Mouse (Mus musculus) cerebellum, postnatal 14 days (tissue): ENCODE data around the gene Ddx39b.

Experiments
- DNase-seq, 2 experiments: peaks; one replicate each; pipeline ENCODE4 v3.0.0; 2021; ENCODE audit warnings: mixed read lengths in 2 of 2

Ddx39b gene

DNA sequence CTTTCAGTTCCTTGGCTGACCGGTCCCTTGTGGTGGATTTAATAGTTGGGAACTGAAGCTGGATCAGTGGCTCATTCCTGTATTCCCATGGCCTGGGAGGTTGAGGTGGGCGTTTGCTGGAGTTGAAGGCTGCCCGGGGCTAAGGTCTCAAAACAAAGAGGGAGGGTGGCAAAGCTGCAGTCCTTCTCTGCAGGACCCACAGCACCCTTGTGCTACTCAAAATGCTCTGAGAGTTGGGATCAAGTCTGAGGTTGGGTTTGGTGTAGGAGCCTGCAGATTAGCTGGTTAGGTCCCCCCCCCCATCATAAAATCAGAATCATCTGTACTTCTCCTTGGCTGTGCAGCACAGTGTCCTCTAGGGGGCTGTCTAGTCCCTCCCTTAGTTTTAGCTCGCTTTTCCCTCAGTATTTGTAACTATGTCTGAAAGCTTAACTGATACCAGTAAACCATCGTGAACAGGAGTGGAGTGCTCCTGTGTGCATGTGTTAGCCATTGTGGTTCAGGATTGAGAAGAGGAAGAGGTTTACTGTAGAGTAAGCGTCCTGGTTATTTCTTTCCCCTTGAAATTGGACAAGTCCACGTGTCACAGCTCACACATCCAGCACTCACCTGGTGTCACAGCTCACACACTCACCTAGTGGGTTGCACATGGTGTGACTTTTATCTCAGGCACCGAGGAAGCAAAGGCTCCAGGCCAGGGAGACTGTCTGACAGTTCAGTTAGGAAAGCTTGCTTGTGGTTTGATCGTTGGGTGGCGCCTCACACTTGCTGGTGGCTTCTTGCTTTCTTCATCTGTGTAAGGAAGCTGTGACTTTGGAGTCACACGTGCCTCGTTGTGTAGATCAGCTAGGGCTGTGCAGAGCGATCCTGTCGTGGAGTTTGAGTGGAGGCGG lies 4.4 kb downstream of the Ddx39b start:
- peak in 1 of 2 experiments; percentile 36 for DNase-seq

DNA sequence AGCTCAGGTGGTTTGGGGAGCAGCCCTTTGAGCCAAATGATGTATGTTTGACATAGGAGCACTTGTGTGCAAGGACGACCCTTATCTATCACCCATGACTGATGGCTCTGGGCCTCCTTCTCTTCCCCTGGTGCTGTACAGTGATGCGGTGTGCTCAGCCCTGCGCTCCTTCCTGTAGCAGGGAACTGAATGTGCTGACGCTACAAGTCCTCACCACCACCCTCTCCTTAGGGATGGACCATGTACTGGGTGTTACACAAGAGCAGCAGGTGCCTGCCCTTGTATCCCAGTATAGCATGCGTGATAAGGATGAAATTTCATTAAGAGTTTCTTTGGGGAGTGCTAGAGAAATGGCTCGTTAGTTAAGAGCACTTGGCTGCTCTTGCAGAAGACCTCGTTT lies 5.6 kb downstream of the Ddx39b start:
- DNase-seq: no peak

DNA sequence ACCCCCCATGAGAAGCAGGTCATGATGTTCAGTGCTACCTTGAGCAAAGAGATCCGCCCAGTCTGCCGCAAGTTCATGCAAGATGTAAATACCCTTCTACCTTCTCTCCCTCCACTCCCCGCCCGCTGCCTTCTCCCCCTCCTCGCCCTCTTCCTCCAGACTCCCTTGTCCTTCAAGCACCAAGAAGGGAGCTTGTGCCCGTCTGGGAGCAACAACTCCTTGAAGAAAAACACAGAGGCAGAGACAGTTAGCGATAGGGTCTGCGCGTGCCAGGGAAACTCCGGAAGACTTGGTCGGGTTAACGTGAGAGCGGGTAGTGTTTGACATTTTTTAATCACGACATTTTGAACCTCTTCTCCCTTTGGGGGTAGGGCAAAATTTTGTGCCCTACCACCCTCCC lies 7.4 kb downstream of the Ddx39b start:
- DNase-seq: no peak

DNA sequence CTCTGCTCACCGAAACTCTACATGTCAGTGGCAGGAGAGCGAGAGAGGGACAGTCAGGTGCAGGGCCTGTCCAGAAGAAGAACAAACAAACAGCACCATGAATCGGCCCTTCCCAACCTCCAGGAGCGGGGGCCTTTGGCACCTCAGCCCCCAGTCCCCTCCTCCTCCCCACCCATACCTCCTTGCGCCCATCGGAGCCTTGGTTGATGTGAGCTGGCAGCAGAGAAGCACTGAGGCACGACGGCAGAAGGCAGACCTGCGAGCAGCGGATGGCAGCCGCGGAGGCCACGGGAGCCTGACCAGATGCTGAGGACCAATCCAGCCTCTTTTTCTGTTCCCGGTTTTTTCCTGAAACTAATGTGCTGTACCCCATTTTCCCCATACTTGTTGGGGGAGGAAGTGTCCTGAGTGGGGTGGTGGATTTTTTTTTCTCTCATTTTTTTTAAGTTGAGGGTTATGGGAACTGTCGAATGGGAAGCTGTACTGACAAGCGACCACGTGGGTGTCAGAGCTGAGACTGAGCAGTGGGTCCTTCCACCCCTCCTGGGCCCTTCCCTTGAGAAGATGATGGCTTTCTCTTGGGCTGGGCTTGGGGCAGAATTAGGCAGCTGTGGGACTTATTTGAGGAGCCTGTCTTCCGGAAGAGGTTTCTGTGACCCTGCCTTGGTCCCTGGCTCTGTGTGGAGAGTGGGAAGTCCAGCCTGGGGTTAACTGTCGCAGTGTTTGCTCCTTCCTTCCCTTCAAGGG lies 8.1 kb downstream of the Ddx39b start:
- peak in 1 of 2 experiments; percentile 26 for DNase-seq

DNA sequence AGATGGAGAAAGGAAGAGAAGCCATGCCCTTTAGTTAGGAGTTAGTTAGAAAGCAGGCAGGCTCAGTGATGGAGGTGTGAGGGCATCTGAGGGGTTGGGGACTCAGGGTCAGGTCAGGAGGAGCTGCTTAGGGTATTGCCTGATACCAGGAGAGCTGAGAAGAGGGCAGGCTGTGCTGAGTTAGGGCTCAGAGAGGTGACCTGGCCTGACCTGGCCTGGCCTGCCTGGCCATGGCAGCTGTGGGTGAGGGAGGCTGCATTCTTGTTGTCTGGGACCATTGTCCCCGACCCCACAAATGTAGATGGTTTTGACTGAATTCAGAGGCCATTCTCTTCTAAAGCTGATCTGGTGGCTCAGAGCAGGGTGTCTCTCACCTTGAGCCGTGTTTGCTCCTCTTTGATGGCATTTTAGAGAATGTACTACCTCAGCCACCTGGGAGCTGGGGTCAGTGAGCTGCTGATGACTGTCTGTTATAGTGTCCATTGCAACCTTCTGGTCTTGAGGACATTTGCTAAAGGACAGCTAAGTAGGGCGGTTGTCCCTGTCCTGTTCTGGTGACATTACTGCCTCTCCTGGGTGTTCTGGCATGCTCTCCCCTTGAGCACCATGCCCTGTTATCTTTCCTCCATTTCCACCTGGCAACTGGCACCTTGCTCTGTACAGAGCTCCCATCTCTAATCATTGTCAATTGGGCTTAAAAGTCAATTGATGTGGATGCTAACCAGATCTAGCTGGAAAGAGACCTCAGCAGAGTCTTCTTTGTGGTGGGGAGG lies 9.0 kb downstream of the Ddx39b start:
- no peak for DNase-seq

DNA sequence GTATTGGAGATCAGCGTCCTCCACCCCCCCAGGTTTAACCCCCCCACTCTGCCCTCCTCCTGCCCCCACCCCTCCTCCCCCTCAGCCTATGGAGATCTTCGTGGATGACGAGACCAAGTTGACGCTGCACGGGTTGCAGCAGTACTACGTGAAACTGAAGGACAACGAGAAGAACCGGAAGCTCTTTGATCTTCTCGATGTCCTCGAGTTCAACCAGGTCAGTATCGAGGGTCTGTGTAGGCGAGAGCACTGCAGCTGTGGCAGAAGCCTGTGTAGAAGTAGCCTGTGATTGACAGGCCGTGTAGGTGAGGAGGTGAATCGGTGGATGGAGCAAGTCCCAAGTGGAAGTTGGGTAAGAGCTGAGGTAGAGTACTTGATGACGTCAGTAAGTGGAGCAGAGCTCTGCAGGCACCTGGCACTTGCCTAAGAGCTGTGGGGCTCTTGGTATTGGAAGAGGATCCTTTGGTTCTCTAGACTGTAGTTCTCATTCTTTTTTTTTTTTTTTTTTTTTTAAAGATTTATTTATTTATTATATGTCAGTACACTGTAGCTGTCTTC lies 9.7 kb downstream of the Ddx39b start:
- no peak for DNase-seq

DNA sequence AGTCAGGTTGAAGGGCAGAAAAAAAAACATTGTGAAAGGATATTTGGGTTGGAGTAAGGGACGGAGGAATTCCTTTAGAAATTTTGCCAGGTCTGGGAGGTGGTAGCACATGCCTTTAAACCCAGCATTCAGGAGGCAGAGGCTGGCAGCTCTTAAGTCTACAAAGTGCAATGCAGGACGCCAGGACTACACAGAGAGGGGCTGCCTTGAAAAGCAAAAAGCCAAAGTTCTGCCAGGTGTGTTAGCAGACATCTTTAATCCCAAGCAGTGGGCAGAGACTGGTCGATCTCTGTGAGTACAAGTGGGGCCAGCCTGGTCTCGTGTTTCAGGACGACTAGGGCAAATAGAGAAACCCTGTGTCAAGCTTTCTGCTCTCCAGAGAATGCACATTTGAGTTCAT lies 10.4 kb downstream of the Ddx39b start:
- DNase-seq: no peak

DNA sequence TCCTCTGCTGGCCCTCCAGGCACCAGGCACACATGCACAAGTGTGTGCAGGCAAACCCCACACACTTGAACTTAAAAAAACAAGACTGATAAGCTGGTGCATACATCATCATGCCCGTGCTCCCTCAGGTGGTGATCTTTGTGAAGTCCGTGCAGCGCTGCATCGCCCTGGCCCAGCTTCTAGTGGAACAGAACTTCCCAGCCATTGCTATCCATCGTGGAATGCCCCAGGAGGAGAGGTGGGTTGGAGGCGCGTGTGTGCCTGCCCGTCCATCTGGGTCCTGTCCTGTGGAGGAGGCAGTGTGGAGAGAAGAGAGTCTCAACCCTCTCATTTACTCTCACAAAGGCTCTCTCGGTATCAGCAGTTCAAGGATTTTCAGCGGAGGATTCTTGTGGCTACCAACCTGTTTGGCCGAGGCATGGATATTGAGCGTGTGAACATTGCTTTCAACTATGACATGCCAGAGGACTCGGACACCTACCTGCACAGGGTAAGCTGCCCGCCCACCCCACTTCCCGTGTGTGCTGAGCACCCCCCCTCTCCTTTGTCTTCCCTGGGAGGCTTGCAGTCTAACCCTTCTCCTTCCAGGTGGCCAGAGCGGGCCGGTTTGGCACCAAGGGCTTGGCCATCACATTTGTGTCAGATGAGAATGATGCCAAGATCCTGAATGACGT lies 11.2 kb downstream of the Ddx39b start:
- peak in 1 of 2 experiments; percentile 35 for DNase-seq

DNA sequence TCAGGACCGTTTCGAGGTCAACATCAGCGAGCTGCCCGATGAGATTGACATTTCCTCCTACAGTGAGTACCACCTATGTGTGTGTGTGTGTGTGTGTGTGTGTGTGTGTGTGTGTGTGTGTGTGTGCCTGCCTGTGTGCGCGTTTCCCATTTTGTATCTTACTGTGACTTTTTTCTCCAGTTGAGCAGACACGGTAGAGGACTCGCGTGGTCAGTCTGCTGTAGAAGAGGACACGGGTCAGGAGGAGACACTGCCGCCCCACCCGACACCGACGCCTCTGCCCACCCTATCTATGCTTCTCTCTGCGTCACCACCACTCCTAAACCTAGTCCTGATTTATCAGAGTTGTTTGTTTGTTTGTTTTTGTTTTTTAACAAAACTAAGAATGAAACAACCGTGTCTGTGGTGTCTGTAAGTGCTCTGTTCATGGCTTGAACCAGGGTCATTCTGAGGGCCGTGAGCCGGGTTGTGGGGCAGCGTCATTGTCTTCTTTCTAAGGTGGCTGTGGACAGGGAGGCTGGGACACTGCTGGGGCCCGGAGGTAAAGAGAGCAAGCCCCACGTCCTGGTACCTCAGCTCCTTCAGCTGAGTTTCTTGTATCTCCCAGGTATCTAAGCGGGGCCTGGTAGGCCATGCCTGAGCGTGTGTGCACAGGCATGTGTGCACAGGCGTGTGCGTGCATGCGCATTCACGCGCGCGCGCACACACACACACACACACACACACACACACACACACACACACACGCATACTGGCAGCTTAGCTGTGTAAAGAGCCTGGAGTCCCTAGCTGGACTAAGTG lies 11.9 kb downstream of the Ddx39b start:
- DNase-seq: no peak

DNA sequence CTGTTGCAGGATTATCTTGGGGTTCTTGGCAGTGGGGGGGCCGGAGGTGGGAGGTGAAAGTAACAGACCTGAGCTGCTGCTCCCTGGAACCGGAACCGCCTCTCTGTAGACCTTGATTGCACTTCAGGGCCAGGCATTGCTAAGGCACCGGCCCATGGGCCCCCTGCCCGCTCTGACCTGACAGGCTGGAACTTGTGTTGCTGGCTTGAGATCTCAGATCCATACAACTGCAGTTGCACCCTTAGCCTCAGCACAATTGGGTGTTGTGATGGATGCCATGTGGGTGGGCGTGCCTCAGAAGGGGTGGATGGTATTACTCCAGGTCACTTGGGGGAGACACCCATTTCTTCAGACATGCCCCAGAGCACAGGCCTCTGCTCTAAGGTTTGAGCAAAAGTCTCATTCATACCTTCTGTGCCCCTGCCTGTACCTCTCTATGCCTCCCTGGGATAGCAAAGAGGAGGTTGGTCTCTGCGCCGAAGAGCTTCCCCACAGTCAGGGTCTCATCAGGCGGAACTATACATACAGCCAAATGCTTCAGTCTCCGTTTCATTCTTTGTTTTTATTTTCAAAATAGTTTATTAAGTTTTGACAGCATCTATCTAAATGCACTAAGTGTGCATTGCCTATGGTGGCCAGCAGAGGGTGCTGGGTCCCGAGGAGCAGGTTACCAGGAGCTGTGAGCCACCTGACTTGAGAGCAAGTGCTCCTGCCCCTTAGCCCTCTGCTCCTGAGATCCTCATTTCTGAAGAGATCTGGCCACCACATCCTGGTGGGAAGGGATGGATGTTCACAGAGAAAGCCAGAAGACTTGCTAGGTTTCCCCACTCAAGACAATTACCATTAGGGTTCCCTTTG lies 12.9 kb downstream of the Ddx39b start:
- peak; percentile 72 to 82 for DNase-seq

DNA sequence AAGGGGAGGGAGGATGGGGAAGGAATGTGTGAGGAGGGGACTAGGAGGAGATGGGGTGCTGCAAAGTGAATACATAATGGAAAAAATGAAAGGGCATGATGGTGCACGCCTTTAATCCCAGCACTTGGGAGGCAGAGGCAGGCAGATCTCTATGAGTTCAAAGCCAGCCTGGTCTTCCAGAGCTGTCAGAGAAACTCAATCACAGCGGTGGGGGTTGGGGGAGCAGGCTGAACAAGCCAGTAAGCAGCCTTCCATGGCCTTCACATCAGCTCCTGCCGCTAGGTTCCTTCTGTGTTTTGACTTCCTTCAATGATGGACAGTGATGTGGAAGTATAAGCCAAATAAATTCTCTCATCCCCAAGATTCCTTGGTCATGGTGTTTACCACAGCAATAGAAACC lies 13.8 kb downstream of the Ddx39b start:
- peak in 1 of 2 experiments; percentile 22 for DNase-seq

DNA sequence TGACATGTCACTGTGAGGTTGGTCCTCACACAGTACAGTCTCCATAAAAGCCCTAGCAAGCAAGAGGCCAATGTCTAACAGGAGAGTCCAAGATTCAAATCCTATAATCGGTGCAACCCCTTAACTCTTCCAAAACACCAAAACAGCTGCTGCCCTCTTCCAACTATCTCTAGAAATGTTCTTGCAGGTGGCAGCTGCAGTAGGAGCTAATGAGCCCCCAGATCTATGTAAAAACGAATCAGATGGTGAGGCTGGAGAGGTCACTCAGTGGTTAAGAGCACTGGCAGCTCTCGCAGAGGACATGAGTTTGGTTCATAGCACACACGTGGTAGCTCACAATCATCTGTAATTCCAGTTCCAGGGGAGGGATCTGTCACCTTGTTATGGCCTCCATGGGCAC lies 14.2 kb downstream of the Ddx39b start:
- no peak for DNase-seq

DNA sequence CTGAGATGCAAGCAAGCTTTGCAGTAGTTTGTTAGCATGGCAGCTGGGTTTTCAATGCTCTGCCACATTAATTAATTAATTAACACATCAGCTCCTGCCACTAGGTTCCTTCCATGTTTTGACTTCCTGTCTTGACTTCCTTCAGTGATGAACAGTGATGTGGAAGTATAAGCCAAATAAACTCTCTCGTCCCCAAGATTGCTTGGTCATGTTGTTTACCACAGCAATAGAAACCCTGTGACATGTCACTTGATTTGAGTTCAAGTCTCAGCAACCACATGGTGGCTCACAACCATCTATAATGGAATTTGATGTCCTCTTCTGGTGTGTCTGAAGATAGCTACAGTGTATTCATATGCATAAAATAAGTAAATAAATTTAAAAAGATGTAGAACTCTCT lies 15.8 kb downstream of the Ddx39b start:
- no peak for DNase-seq

DNA sequence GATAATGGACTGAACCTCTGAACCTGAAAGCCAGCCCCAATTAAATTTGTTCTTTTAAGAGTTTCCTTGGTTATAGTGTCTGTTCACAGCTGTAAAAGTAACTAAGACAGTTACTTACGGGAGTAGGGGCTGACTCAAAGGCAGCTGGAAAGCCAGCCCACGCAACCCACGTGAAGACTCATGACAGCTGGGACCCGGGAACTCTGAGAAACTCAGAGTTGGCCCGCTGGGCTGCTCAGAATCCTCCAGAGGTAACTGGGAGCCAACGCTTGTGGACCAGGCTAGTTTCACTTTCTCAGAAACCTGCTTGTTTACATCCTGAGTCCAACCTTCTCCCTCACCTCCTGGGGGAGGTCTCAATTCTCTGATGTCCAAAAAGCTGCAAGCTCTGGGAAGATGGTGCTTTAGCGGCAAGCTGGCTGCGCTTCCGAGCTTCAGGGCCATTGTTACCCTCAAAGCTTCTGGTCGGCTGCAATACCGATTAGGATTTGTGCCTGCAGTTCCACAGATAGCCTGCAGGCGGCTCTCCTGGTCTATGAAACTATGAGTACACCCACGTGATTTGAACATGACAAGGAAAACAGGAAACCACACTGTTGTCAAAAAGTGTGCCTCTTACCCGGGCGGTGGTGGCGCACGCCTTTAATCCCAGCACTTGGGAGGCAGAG lies 16.4 kb downstream of the Ddx39b start:
- DNase-seq: peak; percentile 96 to 98

DNA sequence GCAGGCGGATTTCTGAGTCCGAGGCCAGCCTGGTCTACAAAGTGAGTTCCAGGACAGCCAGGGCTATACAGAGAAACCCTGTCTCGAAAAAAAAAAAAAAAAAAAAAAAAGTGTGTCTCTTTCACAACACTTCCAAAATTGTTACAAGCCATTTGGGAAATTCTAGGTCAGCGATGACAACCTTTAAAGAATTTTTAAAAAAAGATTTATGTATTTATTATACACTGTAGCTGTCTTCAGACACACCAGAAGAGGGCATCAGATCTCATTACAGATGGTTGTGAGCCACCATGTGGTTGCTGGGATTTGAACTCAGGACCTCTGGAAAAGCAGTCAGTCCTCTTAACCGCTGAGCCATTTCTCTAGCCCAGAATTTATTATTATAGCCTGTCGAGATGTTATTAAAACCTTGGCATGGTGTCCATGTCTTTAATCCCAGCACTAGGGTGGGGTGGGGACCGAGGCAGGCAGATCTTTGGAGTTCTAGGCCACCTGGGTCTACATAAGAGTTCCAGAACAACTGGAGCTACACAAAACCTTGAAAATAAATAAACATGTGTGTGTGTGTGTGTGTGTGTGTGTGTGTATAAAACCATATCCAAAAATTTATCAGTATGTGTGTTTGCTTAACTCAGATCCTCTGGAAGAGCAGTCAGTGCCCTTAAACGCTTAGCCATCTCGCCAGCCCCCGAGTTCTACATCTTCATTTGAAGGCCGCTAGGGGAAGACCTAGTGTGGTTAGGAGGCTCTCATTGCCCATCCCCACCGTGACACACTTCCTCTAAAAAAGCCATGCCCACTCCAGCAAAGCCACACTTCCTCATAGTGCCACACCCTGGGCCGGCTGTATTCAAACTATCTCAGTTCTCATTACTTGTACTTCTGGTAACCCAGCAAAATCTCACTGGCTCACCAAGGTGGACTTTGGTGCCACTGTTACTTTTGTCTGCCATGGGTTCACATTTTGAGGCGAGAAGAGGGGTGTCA lies 17.2 kb downstream of the Ddx39b start:
- DNase-seq: no peak

DNA sequence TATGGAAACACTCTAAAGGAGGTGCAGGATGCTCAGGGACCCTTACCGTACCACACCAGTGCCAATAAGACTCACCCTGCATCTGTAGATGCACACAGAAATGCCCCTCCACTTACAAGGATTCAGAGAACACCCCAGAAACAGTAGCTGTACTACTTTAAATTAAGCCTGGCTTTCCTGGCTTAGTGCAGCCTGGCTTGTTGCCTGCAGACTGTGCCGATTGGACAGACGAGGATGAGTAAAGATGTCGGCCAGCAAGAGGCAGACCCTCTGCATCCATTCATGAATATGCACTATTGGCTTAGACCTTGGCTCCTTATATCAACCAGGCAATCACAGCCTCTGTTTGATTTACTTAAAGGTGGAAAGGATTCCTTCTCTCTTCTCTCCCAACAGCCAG lies 18.1 kb downstream of the Ddx39b start:
- DNase-seq: peak in 1 of 2 experiments; percentile 21

DNA sequence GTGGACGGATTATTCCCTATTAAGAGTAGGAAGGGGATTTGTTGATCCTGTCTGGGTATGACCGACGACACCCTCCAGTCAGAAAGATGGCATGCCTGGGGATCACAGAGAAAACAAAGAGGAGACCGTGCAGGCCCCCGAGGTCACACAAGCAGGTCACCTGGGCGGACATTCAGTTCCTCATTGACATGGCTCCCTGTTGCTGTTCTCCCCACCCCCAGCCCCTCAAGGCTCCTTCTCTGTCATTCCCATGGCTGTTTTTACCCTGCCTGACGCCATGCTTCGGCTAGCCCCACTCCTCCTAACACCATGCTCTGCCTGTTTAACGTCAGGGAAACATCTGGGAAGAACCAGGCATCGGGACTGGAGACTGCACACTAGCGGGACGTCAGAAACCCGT lies 20.1 kb downstream of the Ddx39b start:
- DNase-seq: no peak

DNA sequence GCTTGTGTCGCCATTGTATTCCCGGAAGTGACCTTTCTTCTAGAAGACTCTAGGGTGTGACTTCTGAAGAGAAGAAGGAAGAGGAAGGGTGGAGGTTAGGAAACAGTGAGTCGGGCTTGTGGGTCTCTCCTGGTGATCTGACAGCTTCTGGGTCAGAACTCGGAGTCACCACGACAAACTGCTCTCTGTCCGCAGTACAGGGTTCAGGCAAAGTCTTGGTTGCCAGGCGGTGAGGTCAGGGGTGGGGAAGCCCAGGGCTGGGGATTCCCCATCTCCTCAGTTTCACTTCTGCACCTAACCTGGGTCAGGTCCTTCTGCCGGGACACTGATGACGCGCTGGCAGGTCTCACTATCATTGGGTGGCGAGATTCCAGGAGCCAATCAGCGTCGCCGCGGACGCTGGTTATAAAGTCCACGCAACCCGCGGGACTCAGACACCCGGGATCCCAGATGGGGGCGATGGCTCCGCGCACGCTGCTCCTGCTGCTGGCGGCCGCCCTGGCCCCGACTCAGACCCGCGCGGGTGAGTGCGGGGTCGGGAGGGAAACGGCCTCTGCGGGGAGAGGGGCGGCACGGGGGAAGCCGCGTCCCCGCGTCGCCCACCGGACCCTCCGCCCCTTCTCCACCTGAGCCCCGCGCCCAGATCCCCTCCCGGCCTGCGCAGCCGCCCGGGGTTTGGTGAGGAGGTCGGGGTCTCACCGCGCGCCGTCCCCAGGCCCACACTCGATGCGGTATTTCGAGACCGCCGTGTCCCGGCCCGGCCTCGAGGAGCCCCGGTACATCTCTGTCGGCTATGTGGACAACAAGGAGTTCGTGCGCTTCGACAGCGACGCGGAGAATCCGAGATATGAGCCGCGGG lies 21.3 kb downstream of the Ddx39b start, which contains the start of gene H2-D1:
Gene H2-D1 (plus strand): TSS at position 67 of the 859 bp plus-strand sequence.
- peak; percentile 100 for DNase-seq
